Mouse (Mus musculus) CH12.LX (cell line): Measurements from ENCODE around the gene Bco2. TPM values are rescaled to one million over a fixed set of nuclear protein-coding genes. Genes with fewer than 3 reads are reported as not detected.
A peak's percentile ranks its signal among the peaks of the same experiment; 100 is the strongest.

ENCODE experiments used
- DNase-seq: peaks from one replicate; pipeline ENCODE4 v3.0.0-alpha.2; 2013; ENCODE audit errors: extremely low read depth
- H3K27ac ChIP-seq: 2 replicates; pipeline ENCODE4 v1.5.1; 2012; ENCODE audit warnings: low read depth, mild to moderate bottlenecking, control low read depth, moderate library complexity; ENCODE audit not compliant: insufficient read depth
- H3K27me3 ChIP-seq: replicated peaks from 2 replicates; pipeline ENCODE3; 2012; ENCODE audit warnings: inconsistent platforms
- H3K36me3 ChIP-seq, 2 experiments: replicated peaks in 1 of 2; 2 replicates each; pipeline versions ENCODE3 to v1.6.1; 2012; ENCODE audit warnings: inconsistent platforms in 1 of 2, low read length in 1 of 2, mild to moderate bottlenecking in 1 of 2, mixed read lengths in 1 of 2, moderate library complexity in 1 of 2; ENCODE audit not compliant: control insufficient read depth in 1 of 2, insufficient read depth in 1 of 2
- H3K4me1 ChIP-seq, 2 experiments: 2 replicates each; pipeline ENCODE4 v1.6.1; 2012; ENCODE audit warnings: inconsistent platforms in 1 of 2, moderate library complexity in 1 of 2; ENCODE audit not compliant: insufficient read depth in 2 of 2, control insufficient read depth in 1 of 2
- H3K4me2 ChIP-seq: 2 replicates; pipeline ENCODE4 v1.6.1; 2012; ENCODE audit warnings: low read depth, mild to moderate bottlenecking, control low read depth; ENCODE audit not compliant: poor library complexity, insufficient read depth, severe bottlenecking
- H3K4me3 ChIP-seq, 3 experiments: fragments of 150-350 bp in 1 of 3; sonication (generic) in 1 of 3; replicated peaks in 1 of 3; 2 replicates each; pipeline versions ENCODE3 to v1.5.1; 2011 to 2012; ENCODE audit warnings: low read depth in 2 of 3, low read length in 2 of 3, mild to moderate bottlenecking in 2 of 3, moderate library complexity in 2 of 3, control low read depth in 1 of 3, improper control_type of control experiment in 1 of 3, inconsistent platforms in 1 of 3, mixed read lengths in 1 of 3; ENCODE audit not compliant: poor library complexity in 1 of 3
- H3K79me2 ChIP-seq: replicated peaks from 2 replicates; pipeline ENCODE4 v1.6.1; 2012; ENCODE audit warnings: mild to moderate bottlenecking, moderate library complexity; ENCODE audit not compliant: control insufficient read depth, poor library complexity, insufficient read depth, severe bottlenecking; ENCODE audit errors: extremely low read depth
- H3K9ac ChIP-seq: 2 replicates; pipeline ENCODE4 v1.6.1; 2012; ENCODE audit warnings: low read depth, mild to moderate bottlenecking, control low read depth, moderate library complexity; ENCODE audit not compliant: insufficient read depth
- H3K9me3 ChIP-seq: replicated peaks from 2 replicates; pipeline ENCODE3; 2012; ENCODE audit warnings: low read length, inconsistent platforms, mixed read lengths
- CHD2 ChIP-seq: IDR thresholded peaks from 2 replicates; pipeline ENCODE4 v1.6.1; 2011; ENCODE audit warnings: low read length, improper control_type of control experiment
- E2F4 ChIP-seq: IDR thresholded peaks from 2 replicates; pipeline ENCODE4 v1.6.1; 2011; ENCODE audit warnings: low read depth, low read length, improper control_type of control experiment; ENCODE audit not compliant: insufficient replicate concordance
- ELF1 ChIP-seq: IDR thresholded peaks from 2 replicates; pipeline ENCODE4 v1.6.1; 2014; ENCODE audit warnings: low read depth, mild to moderate bottlenecking, inconsistent platforms, low read length, improper control_type of control experiment
- EP300 ChIP-seq: IDR thresholded peaks from 2 replicates; pipeline ENCODE4 v1.6.1; 2011; ENCODE audit warnings: low read length, improper control_type of control experiment
- ETS1 ChIP-seq: conservative IDR thresholded peaks from 2 replicates; pipeline ENCODE4 v1.6.1; 2012; ENCODE audit warnings: low read depth, mild to moderate bottlenecking, inconsistent platforms, low read length, improper control_type of control experiment, moderate library complexity
- GABPA ChIP-seq: IDR thresholded peaks from 2 replicates; pipeline ENCODE4 v1.6.1; 2012; ENCODE audit warnings: low read depth, low read length, improper control_type of control experiment, inconsistent platforms; ENCODE audit not compliant: insufficient replicate concordance
- HCFC1 ChIP-seq: IDR thresholded peaks from 2 replicates; pipeline ENCODE4 v1.6.1; 2012; ENCODE audit warnings: low read depth, mild to moderate bottlenecking, inconsistent platforms, low read length, improper control_type of control experiment
- IRF4 ChIP-seq: IDR thresholded peaks from 2 replicates; pipeline ENCODE4 v1.6.1; 2014; ENCODE audit warnings: low read depth, mild to moderate bottlenecking, inconsistent platforms, low read length, improper control_type of control experiment
- JUN ChIP-seq: IDR thresholded peaks from 2 replicates; pipeline ENCODE4 v1.6.1; 2011; ENCODE audit warnings: low read depth, mild to moderate bottlenecking, low read length, improper control_type of control experiment, moderate library complexity; ENCODE audit not compliant: insufficient read depth
- JUND ChIP-seq: conservative IDR thresholded peaks from 2 replicates; pipeline ENCODE4 v1.6.1; 2011; ENCODE audit warnings: low read depth, low read length, improper control_type of control experiment
- MAX ChIP-seq: IDR thresholded peaks from 2 replicates; pipeline ENCODE4 v1.6.1; 2011; ENCODE audit warnings: low read length, improper control_type of control experiment
- MAZ ChIP-seq: IDR thresholded peaks from 2 replicates; pipeline ENCODE4 v1.6.1; 2012; ENCODE audit warnings: low read depth, mild to moderate bottlenecking, inconsistent platforms, low read length, improper control_type of control experiment, moderate library complexity
- MEF2A ChIP-seq: IDR thresholded peaks from 2 replicates; pipeline ENCODE4 v1.6.1; 2014; ENCODE audit warnings: low read depth, mild to moderate bottlenecking, inconsistent platforms, low read length, improper control_type of control experiment, borderline replicate concordance
- MYC ChIP-seq: IDR thresholded peaks from 2 replicates; pipeline ENCODE4 v1.6.1; 2011; ENCODE audit warnings: low read depth, mild to moderate bottlenecking, improper control_type of control experiment, low read length
- NRF1 ChIP-seq: IDR thresholded peaks from 2 replicates; pipeline ENCODE4 v1.6.1; 2014; ENCODE audit warnings: low read depth, mild to moderate bottlenecking, inconsistent platforms, low read length, improper control_type of control experiment, moderate library complexity
- POLR2A ChIP-seq: IDR thresholded peaks from 2 replicates; pipeline ENCODE4 v1.6.1; 2011; ENCODE audit warnings: low read depth, mild to moderate bottlenecking, improper control_type of control experiment, low read length
- RCOR1 ChIP-seq: conservative IDR thresholded peaks from 2 replicates; pipeline ENCODE4 v1.6.1; 2012; ENCODE audit warnings: low read depth, mild to moderate bottlenecking, inconsistent platforms, low read length, improper control_type of control experiment
- SIN3A ChIP-seq: IDR thresholded peaks from 2 replicates; pipeline ENCODE4 v1.6.1; 2012; ENCODE audit warnings: low read length, improper control_type of control experiment, inconsistent platforms
- TCF12 ChIP-seq: IDR thresholded peaks from 2 replicates; pipeline ENCODE4 v1.6.1; 2014; ENCODE audit warnings: low read depth, mild to moderate bottlenecking, inconsistent platforms, low read length, improper control_type of control experiment
- UBTF ChIP-seq: IDR thresholded peaks from 2 replicates; pipeline ENCODE4 v1.6.1; 2012; ENCODE audit warnings: low read depth, mild to moderate bottlenecking, inconsistent platforms, low read length, improper control_type of control experiment, moderate library complexity
- USF1 ChIP-seq: IDR thresholded peaks from 2 replicates; pipeline ENCODE4 v1.6.1; 2014; ENCODE audit warnings: low read depth, mild to moderate bottlenecking, inconsistent platforms, low read length, improper control_type of control experiment
- USF2 ChIP-seq: conservative IDR thresholded peaks from 2 replicates; pipeline ENCODE4 v1.6.1; 2011; ENCODE audit warnings: low read depth, low read length, improper control_type of control experiment
- ZMIZ1 ChIP-seq: IDR thresholded peaks from 2 replicates; pipeline ENCODE4 v1.6.1; 2012; ENCODE audit warnings: low read depth, mild to moderate bottlenecking, inconsistent platforms, low read length, improper control_type of control experiment
- ZNF384 ChIP-seq: IDR thresholded peaks from 2 replicates; pipeline ENCODE4 v1.6.1; 2012; ENCODE audit warnings: low read depth, low read length, improper control_type of control experiment, inconsistent platforms
- dilution Hi-C: fragments of 300-500 bp; cut with MboI; formaldehyde crosslinking; loops from 2 replicates; pipeline ENCODE4 v1.14.3; 2020; ENCODE audit warnings: low sequenced_read_pairs; ENCODE audit not compliant: extremely low pct_unique_long_range_greater_than_20kb, extremely low pct_ligation_motif_present
- in situ Hi-C: fragments of 300-500 bp; cut with MboI; formaldehyde crosslinking; loops from 3 replicates; pipeline ENCODE4 v1.14.3; 2019; ENCODE audit warnings: low sequenced_read_pairs, low pct_ligation_motif_present, low pct_unique_long_range_greater_than_20kb, mixed read lengths
- polyA plus RNA-seq: library from polyadenylated mRNA; unstranded; fragments of >175 nt; gene quantifications from 2 replicates; pipeline ENCODE4 v1.2.1, GENCODE M21; 2012; ENCODE audit warnings: low read depth; ENCODE audit not compliant: insufficient read length
- total RNA-seq, 2 experiments: library from RNA; depleted of rRNA; stranded (reverse); fragments of 300-350 nt in 1 of 2; fragments of >200 nt in 1 of 2; gene quantifications; 2 replicates each; pipeline ENCODE4 v1.2.3; 2012 to 2014

Gene Bco2
- total and polyA plus RNA-seq, 3 experiments: 0.68 to 1.2 (median 0.93) TPM

DNA sequence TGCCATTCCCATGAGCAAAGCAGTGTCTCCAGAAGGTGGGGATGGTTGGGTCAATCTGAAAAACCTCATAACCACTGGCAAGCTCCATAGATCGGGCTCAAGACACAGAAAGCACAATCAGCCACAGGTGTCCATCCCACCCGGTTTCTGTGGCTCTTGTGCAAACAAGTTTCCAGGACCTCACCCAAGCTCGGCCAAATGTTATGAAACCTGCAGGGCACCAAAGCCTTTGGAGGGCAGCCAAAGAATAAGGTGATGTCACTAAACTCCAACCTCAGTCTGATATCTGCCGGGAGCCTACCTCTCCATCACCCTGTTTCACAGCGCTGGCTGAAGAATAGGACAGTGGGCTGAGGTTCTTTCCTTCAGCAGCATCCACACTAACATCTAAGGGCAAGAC, 19.1 kb downstream of the Bco2 start:
- in situ Hi-C loops: loop anchor here (5.0 to 25.0 kb wide), 2 partner anchors 51 to 999 kb away; no protein-coding TSS in a partner anchor
- peaks cover 14 to 35% of the 10 kb centered on the region in 2 experiments for H3K4me1 ChIP-seq
- H3K4me3 ChIP-seq: no peak overlapping the region
- H3K27ac ChIP-seq: no peak overlapping the region
- DNase-seq: no peak
- no peak overlapping the region for H3K4me2 ChIP-seq
- no peaks in the 10 kb centered on the region for H3K36me3 ChIP-seq
- H3K9me3 ChIP-seq: no peaks in the 10 kb centered on the region
- dilution Hi-C loops: no loop called here
- H3K9ac ChIP-seq: no peak overlapping the region
- H3K27me3 ChIP-seq: peaks cover 2% of the 10 kb centered on the region
- TF ChIP-seq GABPA: no peak
- no peak for TF ChIP-seq MEF2A
- no peak for TF ChIP-seq ETS1
- TF ChIP-seq USF2: no peak
- TF ChIP-seq IRF4: peak; percentile 24; the same call in 1 of the 2 replicates
- TF ChIP-seq ZNF384: no peak
- no peak for TF ChIP-seq ELF1
- TF ChIP-seq MYC: no peak
- TF ChIP-seq TCF12: peak; percentile 54; the same call in 1 of the 2 replicates
- no peak for TF ChIP-seq JUN
- TF ChIP-seq MAX: no peak
- TF ChIP-seq RCOR1: no peak
- no peak for TF ChIP-seq SIN3A
- no peak for TF ChIP-seq ZMIZ1
- no peak for TF ChIP-seq MAZ
- TF ChIP-seq JUND: no peak
- TF ChIP-seq E2F4: no peak
- peak; percentile 63 for TF ChIP-seq EP300
- TF ChIP-seq CHD2: no peak
- TF ChIP-seq USF1: no peak
- no peaks in the 10 kb centered on the region for H3K79me2 ChIP-seq

- in situ Hi-C loops: loop anchor here (25.0 kb wide), 1 partner anchor 996 kb away; no protein-coding TSS in a partner anchor
- Histone ChIP-seq H3K9me3 (no peaks in the 10 kb centered on the region), H3K27ac (no peak overlapping the region), H3K79me2 (no peaks in the 10 kb centered on the region), H3K27me3 (peaks cover under 1% of the 10 kb centered on the region), H3K4me2 (no peak overlapping the region), H3K36me3 (no peaks in the 10 kb centered on the region), H3K4me1 (peaks cover 14 to 53% of the 10 kb centered on the region in 2 experiments), H3K4me3 (no peak overlapping the region), H3K9ac (no peak overlapping the region)
- TF ChIP-seq E2F4 (no peak), POLR2A (no peak), NRF1 (no peak), ZNF384 (peak; percentile 90), UBTF (no peak), HCFC1 (peak; percentile 38; the same call in 1 of the 2 replicates), MAX (no peak), ZMIZ1 (no peak)
- no peak for DNase-seq
- dilution Hi-C loops: no loop called here
Observed at GRCm38 (mm10) chr9:50533791-50534190, 21.2 kb downstream of the Bco2 start.
